Mouse (Mus musculus) ovary, adult 2 months (tissue): ENCODE measurements around the gene Corin. TPM values are rescaled to one million over a fixed set of nuclear protein-coding genes. Genes with fewer than 3 reads are reported as not detected.

Experiments used
- polyA plus RNA-seq: library from polyadenylated mRNA; depleted of rRNA; stranded (reverse); fragments of >200 nt; gene quantifications from 2 replicates; pipeline ENCODE4 v1.2.3, GENCODE M21; 2012; rRNA removed

Gene Corin
- 0.35 and 0.38 TPM in 2 replicates for polyA plus RNA-seq

GRCm38 (mm10) chr5:72503531-72504523 is at the start of gene Corin:
Gene Corin, minus strand, starts transcription at chr5:72504473.

Other genes starting within 250 kb of the Corin start
- 7.1 and 8.3 TPM in 2 replicates for gene Nfxl1, start 55.2 kb upstream of the Corin start, polyA plus RNA-seq
- 69.3 and 113 TPM in 2 replicates for gene Zar1, start 76.8 kb upstream of the Corin start, polyA plus RNA-seq
- gene Gm5868, start 83.1 kb upstream of the Corin start, polyA plus RNA-seq: 1.6 and 2.7 TPM in 2 replicates
- gene Cnga1, start 139.8 kb upstream of the Corin start, polyA plus RNA-seq: not detected in 2 replicates
- 1.8 and 2.7 TPM in 2 replicates for gene Nipal1, start 143.3 kb upstream of the Corin start, polyA plus RNA-seq
- gene Txk, start 248.3 kb upstream of the Corin start, polyA plus RNA-seq: 0.24 and 0.55 TPM in 2 replicates